Mouse (Mus musculus) bone marrow, adult 2 months (tissue): Measurements from ENCODE around the gene Mthfsl. TPM values are rescaled to one million over a fixed set of nuclear protein-coding genes. Genes with fewer than 3 reads are reported as not detected.
"Not testable (repeated sequence)": the region's sequence is repeated elsewhere in the genome, so short reads cannot be mapped to it uniquely, and the experiment has no call there.

Experiments
- H3K27ac ChIP-seq: fragments of 200-500 bp; 2 replicates; pipeline ENCODE4 v1.5.1; 2012; ENCODE audit warnings: low read depth, mild to moderate bottlenecking, control low read depth, inconsistent platforms, low read length; ENCODE audit not compliant: control insufficient read depth, poor library complexity, insufficient read depth
- H3K4me1 ChIP-seq: fragments of 200-500 bp; 2 replicates; pipeline ENCODE4 v1.6.1; 2011; ENCODE audit warnings: low read length; ENCODE audit not compliant: control insufficient read depth, insufficient read depth
- H3K4me3 ChIP-seq: fragments of 200-500 bp; replicated peaks from 2 replicates; pipeline ENCODE3; 2011; ENCODE audit warnings: mild to moderate bottlenecking, low read depth, low read length, control low read depth; ENCODE audit not compliant: control insufficient read depth
- CTCF ChIP-seq: fragments of 200-500 bp; IDR thresholded peaks from 2 replicates; pipeline ENCODE4 v1.5.1; 2011; ENCODE audit warnings: low read length, control low read depth; ENCODE audit not compliant: control insufficient read depth, insufficient read depth
- POLR2A ChIP-seq: fragments of 200-500 bp; IDR thresholded peaks from 2 replicates; pipeline ENCODE4 v1.6.1; 2011; ENCODE audit warnings: low read depth, mild to moderate bottlenecking, control low read depth, low read length, borderline replicate concordance; ENCODE audit not compliant: control insufficient read depth
- WGBS: fragments of 180-500 bp; shearing (Covaris S2); methylation state at CpG from one replicate; pipeline ENCODE4 v1.1.7; 2018; 5-methylcytosine and 5-hydroxymethylcytosine counted together
- polyA plus RNA-seq: library from polyadenylated mRNA; stranded (reverse); fragments of >200 nt; gene quantifications from 2 replicates; pipeline ENCODE4 v1.2.4, GENCODE M21; 2011; ENCODE audit warnings: low replicate concordance; ENCODE audit not compliant: missing spikeins, insufficient read depth, insufficient read length

The Mthfsl gene
- polyA plus RNA-seq, 1 experiment: 33.5 TPM

DNA sequence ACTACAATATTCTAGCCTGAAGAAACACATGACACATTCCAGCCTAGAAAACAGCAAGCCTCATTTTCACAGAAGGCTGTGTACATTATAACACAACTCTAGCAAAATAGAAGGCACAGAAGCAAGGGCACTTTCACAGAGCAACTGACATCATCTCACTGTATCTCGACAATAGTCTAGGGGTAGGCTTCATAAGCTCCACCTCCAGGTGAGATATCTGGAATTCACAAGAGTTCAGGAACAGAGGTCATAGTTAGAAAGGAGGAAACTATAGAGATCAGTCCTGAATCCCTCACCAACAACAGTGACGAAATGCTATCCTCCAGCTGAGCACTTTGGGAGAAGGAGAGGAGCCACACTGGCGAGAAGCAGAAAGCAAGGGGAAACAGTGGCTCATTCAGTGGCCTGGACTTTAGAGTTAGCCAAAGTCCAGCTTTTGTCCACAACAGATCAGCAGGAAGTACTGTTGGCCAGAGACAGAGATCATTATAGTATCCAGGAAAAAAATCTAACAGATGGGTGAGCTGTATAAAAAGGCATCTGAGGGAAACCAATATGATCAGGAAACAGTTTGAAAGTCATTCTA, 7.8 kb downstream of the Mthfsl start:
- H3K4me3 ChIP-seq, H3K27ac ChIP-seq, H3K4me1 ChIP-seq: not testable (repeated sequence)
- 82% methylated on average over 3 of the region's 3 CpGs for WGBS

DNA sequence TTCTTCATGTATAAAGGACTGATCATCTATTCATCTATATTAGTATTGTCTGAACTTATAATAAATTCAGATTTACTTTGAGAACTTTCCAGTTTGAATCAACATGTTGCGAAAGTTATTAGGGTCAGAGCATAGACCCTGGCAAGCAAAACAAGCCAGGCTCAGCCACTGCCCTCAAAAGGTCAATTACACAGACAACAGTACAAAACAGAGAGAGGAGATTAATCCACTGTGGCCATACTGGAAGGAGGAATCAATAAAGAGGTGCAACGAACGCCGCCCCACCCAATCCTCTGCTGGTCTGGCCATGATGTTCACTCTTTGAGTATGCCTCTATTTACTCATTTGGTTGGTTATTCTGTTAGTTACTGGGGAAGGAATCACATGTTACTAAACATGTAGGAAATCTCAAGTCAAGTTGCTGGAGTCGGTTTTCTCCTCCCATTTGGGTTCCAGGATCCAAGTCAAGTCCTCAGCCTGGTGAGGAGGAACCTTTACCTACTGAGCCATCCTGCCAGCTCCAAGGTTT, 9.1 kb downstream of the Mthfsl start:
- H3K27ac ChIP-seq, H3K4me3 ChIP-seq, H3K4me1 ChIP-seq: not testable (repeated sequence)
- 83% methylated on average over 4 of the region's 5 CpGs for WGBS

DNA sequence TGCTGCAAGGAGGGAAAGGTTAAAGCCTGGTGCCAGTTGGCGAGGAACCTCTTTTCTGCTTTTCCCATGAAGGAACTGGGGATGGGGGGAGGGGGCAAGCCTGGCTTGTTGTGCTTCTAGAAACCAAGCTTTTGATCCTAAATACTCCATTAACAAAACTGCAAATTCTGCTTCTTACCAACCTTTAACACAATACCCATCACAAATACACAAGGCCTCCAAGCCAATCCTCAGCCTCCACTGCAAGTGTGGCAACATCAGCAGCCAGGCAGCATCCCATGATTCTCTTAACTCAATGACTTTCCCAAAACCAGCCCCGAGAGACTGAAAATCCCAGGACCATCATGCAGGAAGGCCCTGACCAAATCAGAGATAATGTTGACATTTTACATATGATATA, 9.7 kb downstream of the Mthfsl start:
- not testable (repeated sequence) for H3K4me1 ChIP-seq, H3K4me3 ChIP-seq, H3K27ac ChIP-seq
- WGBS: 79% methylated on average over 2 of the region's 2 CpGs

DNA sequence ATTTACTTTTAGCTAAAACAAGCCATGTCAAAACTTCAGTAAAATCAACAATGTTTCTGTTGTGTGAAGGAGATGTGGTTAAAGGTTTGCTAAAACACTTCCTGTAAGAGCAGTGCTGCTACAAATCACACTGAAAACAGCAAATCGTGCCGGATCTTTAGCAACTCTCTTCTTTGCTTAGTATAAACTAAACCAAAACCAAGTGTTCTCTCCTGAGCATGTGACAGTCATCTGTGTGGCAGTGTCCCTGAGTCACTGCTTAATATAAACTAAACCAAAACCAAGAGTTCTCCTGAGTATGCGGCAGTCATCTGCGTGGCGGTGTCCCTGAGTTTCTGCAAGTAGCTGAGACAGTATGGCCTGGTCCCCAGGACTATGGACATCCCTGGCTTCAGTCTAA, 10.3 kb downstream of the Mthfsl start:
- H3K27ac ChIP-seq, H3K4me3 ChIP-seq, H3K4me1 ChIP-seq: not testable (repeated sequence)
- WGBS: 22% methylated on average over 5 of the region's 5 CpGs

DNA sequence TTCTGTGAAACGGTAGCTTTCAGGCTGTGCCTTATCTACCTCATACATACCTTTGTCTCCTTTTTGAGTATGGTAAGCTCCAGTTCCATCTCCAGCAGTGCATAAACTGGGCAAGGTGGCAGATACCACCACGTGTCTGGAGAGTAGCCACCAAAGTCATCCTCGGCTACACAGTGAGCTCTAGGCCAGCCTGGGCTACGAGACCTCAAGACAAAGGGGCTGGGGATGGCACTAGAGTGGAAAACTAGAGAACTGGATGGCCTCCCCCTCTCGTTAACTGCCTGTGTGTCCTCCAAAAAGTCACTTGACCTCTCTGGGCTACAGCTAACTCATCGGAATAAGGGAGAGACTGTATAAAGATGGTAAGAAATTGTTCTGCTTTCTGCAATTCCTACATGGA, 10.8 kb downstream of the Mthfsl start:
- WGBS: 71% methylated on average over 6 of the region's 6 CpGs
- Histone ChIP-seq H3K4me3 (no peak overlapping the region), H3K27ac (no peak overlapping the region), H3K4me1 (no peaks in the 10 kb centered on the region; the same call in 1 of the 2 replicates)
- TF ChIP-seq POLR2A: no peak
- no peak for TF ChIP-seq CTCF

DNA sequence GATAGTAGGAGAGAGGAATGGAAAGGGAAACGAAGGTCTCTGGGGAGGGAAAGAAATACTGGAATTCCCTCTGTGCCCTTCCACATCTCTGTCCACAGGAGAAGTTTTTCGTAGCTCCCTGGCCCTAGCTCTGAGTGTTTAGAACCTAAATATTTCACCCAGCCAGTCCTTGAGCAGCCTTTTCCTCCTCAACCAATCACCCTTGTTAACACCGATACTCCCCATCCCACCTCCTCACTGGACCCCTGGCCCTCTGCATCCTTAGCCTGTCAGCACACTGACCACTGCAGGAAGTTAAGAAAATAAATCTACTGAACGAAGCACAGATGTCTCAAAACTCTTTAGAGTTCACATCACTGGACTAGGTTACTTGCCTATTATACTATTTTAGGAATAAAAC, 13.4 kb downstream of the Mthfsl start:
- 76% methylated on average over 4 of the region's 4 CpGs for WGBS
- TF ChIP-seq CTCF: no peak
- no peak for TF ChIP-seq POLR2A
- Histone ChIP-seq H3K4me3 (no peak overlapping the region), H3K27ac (no peak overlapping the region), H3K4me1 (no peaks in the 10 kb centered on the region; the same call in 1 of the 2 replicates)

DNA sequence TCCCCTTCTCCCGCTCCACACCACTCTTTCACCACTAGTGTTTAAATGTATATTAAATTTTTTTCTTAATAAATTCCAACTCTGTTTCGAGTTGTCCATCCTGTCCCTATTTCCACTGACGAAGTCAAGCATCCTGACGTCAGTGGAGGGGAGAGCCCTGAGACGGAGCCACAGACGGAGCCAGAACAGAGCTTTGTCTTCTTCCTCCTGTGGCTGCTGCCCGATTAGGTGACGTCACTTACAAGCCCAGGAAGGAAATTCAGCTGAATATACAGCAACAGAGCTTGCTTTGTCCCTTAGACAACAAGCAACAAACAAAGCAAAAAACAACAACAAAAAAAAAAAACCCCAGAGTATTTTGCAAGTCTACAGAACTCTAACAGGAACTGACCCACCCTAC, 14.9 kb downstream of the Mthfsl start:
- H3K4me3 ChIP-seq, H3K27ac ChIP-seq, H3K4me1 ChIP-seq: not testable (repeated sequence)
- WGBS: 70% methylated on average over 8 of the region's 8 CpGs

DNA sequence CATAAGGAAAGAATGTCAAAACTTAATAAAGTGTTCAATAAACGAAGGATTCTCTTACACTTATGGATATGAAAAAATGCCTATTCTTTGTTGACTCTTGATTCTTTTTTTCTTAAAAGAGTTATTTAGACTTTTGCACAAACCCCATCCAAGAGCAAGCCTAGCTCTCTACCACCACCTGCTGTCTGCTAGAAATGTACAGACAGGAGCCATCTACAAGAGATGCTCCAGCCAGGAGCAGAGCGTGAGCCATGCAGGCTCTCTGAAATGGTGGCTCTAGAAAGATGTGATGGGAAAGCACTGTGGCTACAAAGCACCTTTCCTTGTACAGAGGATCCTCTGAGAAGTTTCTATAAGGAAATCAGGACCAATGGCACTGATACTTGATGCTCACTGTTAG, 21.4 kb downstream of the Mthfsl start:
- H3K4me3 ChIP-seq, H3K27ac ChIP-seq, H3K4me1 ChIP-seq: not testable (repeated sequence)
- WGBS: no CpG with 5 or more reads among the region's 2 CpGs

DNA sequence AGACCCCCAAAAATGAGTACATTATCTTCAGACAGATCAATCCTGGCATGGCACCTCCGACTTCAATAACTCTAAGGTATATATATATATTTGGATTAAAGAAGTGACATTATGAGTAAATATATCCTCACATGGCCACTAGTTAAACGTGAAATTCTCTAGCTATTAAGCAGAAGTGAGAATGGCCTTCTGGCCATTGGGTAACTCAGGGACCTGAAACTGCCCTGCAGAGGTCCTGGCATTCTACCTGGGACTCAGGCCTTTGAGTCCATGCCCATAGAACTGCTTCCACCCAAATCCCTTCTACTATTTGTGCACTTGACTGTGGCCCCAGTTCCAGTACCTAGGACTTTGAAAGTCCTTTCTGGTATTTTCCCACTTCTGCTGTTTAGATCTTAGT, 28.8 kb downstream of the Mthfsl start:
- H3K4me1 ChIP-seq, H3K4me3 ChIP-seq, H3K27ac ChIP-seq: not testable (repeated sequence)
- 66% methylated on average over 2 of the region's 2 CpGs for WGBS

DNA sequence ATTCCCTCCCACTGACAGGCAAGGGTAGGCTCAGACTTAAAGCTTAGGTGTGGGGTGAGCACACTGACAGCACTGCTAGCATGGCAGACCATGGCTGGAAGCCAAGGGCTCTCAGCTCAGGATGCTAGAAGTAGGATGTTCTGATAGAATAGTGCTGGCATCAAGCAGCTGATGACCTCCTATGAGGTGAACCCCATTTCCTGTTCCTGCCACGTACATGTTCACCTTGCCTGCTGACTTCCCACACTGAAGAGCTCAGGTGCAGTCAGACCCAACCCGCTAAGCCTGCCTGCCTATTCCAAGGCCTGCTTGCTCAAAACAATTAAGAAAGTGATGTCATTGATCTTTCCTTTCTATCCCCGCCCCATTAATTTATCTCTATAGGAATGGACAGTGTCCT, 30.6 kb downstream of the Mthfsl start:
- not testable (repeated sequence) for H3K27ac ChIP-seq, H3K4me1 ChIP-seq, H3K4me3 ChIP-seq
- 83% methylated on average over 3 of the region's 3 CpGs for WGBS

DNA sequence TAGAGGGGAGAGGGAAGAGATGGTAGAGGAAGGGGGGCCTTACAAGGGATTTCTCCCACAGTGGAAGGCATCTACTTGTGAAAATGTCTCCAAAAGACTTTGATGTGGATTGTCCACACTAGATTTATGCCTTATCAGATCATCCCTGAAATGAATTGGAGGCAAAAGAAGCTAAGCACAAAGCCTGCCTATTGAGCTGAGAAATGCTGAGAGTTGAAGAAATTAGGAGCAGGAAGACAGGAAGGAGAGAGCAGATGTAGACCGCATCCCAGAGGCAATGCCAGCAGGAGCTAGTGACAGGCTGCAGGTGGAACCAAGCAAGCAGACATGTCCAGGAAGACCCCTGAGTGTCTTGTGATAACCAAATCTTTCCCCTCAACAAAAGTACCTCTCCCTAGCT, 33.4 kb downstream of the Mthfsl start:
- not testable (repeated sequence) for H3K4me1 ChIP-seq, H3K4me3 ChIP-seq, H3K27ac ChIP-seq
- 95% methylated on average over 1 of the region's 1 CpGs for WGBS

DNA sequence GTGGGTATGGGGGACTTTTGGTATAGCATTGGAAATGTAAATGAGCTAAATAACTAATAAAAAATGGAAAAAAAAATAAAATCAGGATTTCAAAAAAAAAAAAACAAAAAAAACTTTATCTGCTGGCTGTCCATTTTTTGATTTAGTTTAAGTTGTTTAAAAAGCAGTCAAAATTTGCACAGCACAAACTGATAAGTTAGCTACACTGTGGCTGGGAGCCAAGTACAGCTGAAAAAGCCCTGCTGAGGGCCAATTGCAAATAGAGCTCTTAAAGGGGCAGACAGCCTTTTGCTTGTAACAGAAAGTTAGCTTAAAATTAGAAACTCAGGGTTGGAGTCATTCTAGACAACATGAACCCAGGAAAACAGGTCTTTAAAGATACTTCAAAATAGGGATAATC, 61.8 kb downstream of the Mthfsl start:
- H3K4me3 ChIP-seq, H3K27ac ChIP-seq, H3K4me1 ChIP-seq: not testable (repeated sequence)

DNA sequence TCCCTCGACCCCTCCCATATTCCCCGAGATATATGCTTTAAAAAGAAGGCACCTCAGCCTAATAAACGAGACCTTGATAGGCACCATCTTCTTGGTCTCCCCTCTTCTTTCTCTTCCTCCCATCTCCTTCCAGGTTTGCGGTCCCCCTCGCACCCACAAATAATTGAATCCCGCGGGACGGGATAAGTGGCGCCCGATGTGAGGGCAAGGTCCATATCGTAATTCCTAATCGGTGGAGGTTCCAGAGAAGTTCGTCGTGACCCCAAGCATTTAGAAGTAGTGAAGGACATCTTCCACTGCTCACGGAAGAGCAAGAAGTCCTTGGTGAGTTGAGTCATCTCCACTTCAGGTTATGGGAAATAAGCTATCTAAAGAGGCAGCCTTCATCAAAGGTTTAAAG, 69.4 kb downstream of the Mthfsl start:
- H3K27ac ChIP-seq, H3K4me3 ChIP-seq, H3K4me1 ChIP-seq: not testable (repeated sequence)
- WGBS: 92% methylated on average over 12 of the region's 15 CpGs
